Comparison of ENCODE assay signal across 8 mouse cellular contexts in genomic region chr3:100440009-100440408, GRCm38 (mm10). TPM values are rescaled to one million over a fixed set of nuclear protein-coding genes. Genes with fewer than 3 reads are reported as not detected.
DNase-seq lines count a peak whose midpoint lies in the region; ATAC-seq and TF ChIP-seq lines count a peak whose summit lies in the region.

No protein-coding gene starts in this region.

- no peaks in the 10 kb centered on the region for H3K9me3 ChIP-seq in intestine, embryonic 15.5 days
- no peaks in the 10 kb centered on the region for H3K9me3 ChIP-seq in intestine, embryonic 16.5 days (ENCODE audit: control insufficient read depth, low read length)
- no peaks in the 10 kb centered on the region for H3K9me3 ChIP-seq in MEL (replicated peaks; ENCODE audit: insufficient read depth, low read length)

- DNase-seq in MEL (ENCODE audit: low read depth, low spot score), result peak; percentile 41
- peak; percentile 21 for DNase-seq in lung, postnatal 14 days
- DNase-seq in gastrocnemius, postnatal 36 days, result no peak
- DNase-seq in cerebellum, adult 9-10 months, result no peak
- no peak for DNase-seq in cerebellum, postnatal 36 days

- H3K9ac ChIP-seq in intestine, embryonic 15.5 days, result no peak overlapping the region
- H3K9ac ChIP-seq in intestine, embryonic 16.5 days (ENCODE audit: low read depth, low read length), result no peak overlapping the region
- H3K9ac ChIP-seq in MEL (ENCODE audit: control insufficient read depth, low read depth, low read length, poor library complexity, severe bottlenecking), result no peak overlapping the region

- TF ChIP-seq RAD21 in MEL (IDR thresholded peaks at IDR 0.05; ENCODE audit: low read depth, low read length), result no peak

- TF ChIP-seq POLR2A in MEL (IDR thresholded peaks at IDR 0.05; ENCODE audit: control insufficient read depth in 1 of 2, insufficient read depth in 1 of 2, low read depth in 1 of 2, low read length in 2 of 2, poor library complexity in 1 of 2), result no peak

- no peak for TF ChIP-seq CTCF in MEL (IDR thresholded peaks at IDR 0.05 in 2 of 3, conservative IDR thresholded peaks at IDR 0.05 in 1 of 3; ENCODE audit: control insufficient read depth in 1 of 3, insufficient read depth in 1 of 3, low read depth in 2 of 3, low read length in 3 of 3, poor library complexity in 1 of 3, severe bottlenecking in 1 of 3)

- peak; percentile 13; the same call in 1 of the 2 replicates for ATAC-seq in intestine, embryonic 15.5 days
- no peak for ATAC-seq in intestine, embryonic 16.5 days
- ATAC-seq in common myeloid progenitor, adult 5-6 weeks (replicated peaks; ENCODE audit: low read depth, poor library complexity, severe bottlenecking), result peak; percentile 4; the same call in 1 of the 2 replicates

- H3K27ac ChIP-seq in intestine, embryonic 15.5 days, result no peak overlapping the region
- H3K27ac ChIP-seq in intestine, embryonic 16.5 days (ENCODE audit: low read length), result no peak overlapping the region
- 0 out of 2 replicates have a peak overlapping the region, but pooled peaks have one; percentile 92 for H3K27ac ChIP-seq in MEL (ENCODE audit: control insufficient read depth, low read depth, low read length)

- no peak overlapping the region for H3K4me2 ChIP-seq in intestine, embryonic 15.5 days (replicated peaks)
- no peak overlapping the region for H3K4me2 ChIP-seq in intestine, embryonic 16.5 days (ENCODE audit: low read depth, low read length)

- 37% methylated on average over 6 of the region's 6 CpGs for WGBS in intestine, embryonic 15.5 days
- WGBS in intestine, embryonic 16.5 days, result 46% methylated on average over 6 of the region's 6 CpGs

- H3K4me1 ChIP-seq in intestine, embryonic 15.5 days (replicated peaks), result 0 out of 2 replicates have a peak, but pooled peaks cover 2% of the 10 kb centered on the region
- peaks cover 2% of the 10 kb centered on the region; the same call in 1 of the 2 replicates for H3K4me1 ChIP-seq in intestine, embryonic 16.5 days (ENCODE audit: control insufficient read depth, insufficient read depth, low read length)
- H3K4me1 ChIP-seq in MEL (ENCODE audit: control insufficient read depth in 1 of 2, insufficient read depth in 2 of 2, low read length in 2 of 2), result peaks cover 31 to 41% of the 10 kb centered on the region in 2 experiments

- H3K4me3 ChIP-seq in intestine, embryonic 15.5 days (replicated peaks), result no peak overlapping the region
- no peak overlapping the region for H3K4me3 ChIP-seq in intestine, embryonic 16.5 days (ENCODE audit: low read length)
- H3K4me3 ChIP-seq in MEL (ENCODE audit: control insufficient read depth in 1 of 2, insufficient read depth in 1 of 2, low read depth in 2 of 2, low read length in 2 of 2), result no peak overlapping the region

- no peaks in the 10 kb centered on the region for H3K79me2 ChIP-seq in MEL (ENCODE audit: control insufficient read depth, insufficient read depth, low read length, poor library complexity)

- intact Hi-C loops in gastrocnemius, postnatal 36 days (cut with DNase I), result no loop called here

- no peaks in the 10 kb centered on the region for H3K27me3 ChIP-seq in intestine, embryonic 15.5 days (replicated peaks)
- no peaks in the 10 kb centered on the region for H3K27me3 ChIP-seq in intestine, embryonic 16.5 days (replicated peaks; ENCODE audit: control insufficient read depth, insufficient read depth, low read length)
- H3K27me3 ChIP-seq in MEL (ENCODE audit: control insufficient read depth in 1 of 2, insufficient read depth in 2 of 2, low read length in 2 of 2), result no peaks in the 10 kb centered on the region

- H3K36me3 ChIP-seq in intestine, embryonic 15.5 days, result no peaks in the 10 kb centered on the region
- no peaks in the 10 kb centered on the region for H3K36me3 ChIP-seq in intestine, embryonic 16.5 days (ENCODE audit: control insufficient read depth, insufficient read depth, low read length)
- H3K36me3 ChIP-seq in MEL (ENCODE audit: control insufficient read depth in 1 of 2, insufficient read depth in 2 of 2, low read length in 2 of 2), result peaks cover 0 to 38% of the 10 kb centered on the region in 2 experiments; a peak in 2 of 4 replicates

- TF ChIP-seq EP300 in MEL (IDR thresholded peaks at IDR 0.05; ENCODE audit: low read depth in 1 of 2, low read length in 2 of 2), result no peak

TF ChIP-seq in MEL, 35 proteins besides CTCF, POLR2A, EP300 and RAD21:
- TF ChIP-seq SIN3A (IDR thresholded peaks at IDR 0.05; ENCODE audit: low read length) (no peak), ZC3H11A (IDR thresholded peaks at IDR 0.05; ENCODE audit: low read depth, low read length) (no peak), GABPA (IDR thresholded peaks at IDR 0.05; ENCODE audit: low read depth, low read length) (no peak), MEF2A (IDR thresholded peaks at IDR 0.05; ENCODE audit: extremely low read depth, insufficient replicate concordance, low read depth, low read length, poor library complexity, severe bottlenecking) (no peak), CHD1 (IDR thresholded peaks at IDR 0.05; ENCODE audit: low read depth, low read length) (no peak), MYB (IDR thresholded peaks at IDR 0.05; ENCODE audit: low read depth, low read length) (no peak), HCFC1 (IDR thresholded peaks at IDR 0.05; ENCODE audit: low read depth, low read length) (no peak), KAT2A (conservative IDR thresholded peaks at IDR 0.05; ENCODE audit: low read depth, low read length) (no peak), ZKSCAN1 (IDR thresholded peaks at IDR 0.05; ENCODE audit: low read depth, low read length) (no peak), MAFK (IDR thresholded peaks at IDR 0.05; ENCODE audit: borderline replicate concordance, low read depth, low read length) (no peak), MAZ (IDR thresholded peaks at IDR 0.05; ENCODE audit: low read depth, low read length) (no peak), ZMIZ1 (IDR thresholded peaks at IDR 0.05; ENCODE audit: low read depth, low read length) (no peak), BHLHE40 (IDR thresholded peaks at IDR 0.05; ENCODE audit: borderline replicate concordance, low read depth, low read length) (no peak), RCOR1 (IDR thresholded peaks at IDR 0.05; ENCODE audit: low read depth, low read length) (no peak), POLR2AphosphoS2 (IDR thresholded peaks at IDR 0.05; ENCODE audit: low read length) (no peak)
TF ChIP-seq in MEL: peak in this region for 0.

RNA-seq across cellular contexts. Expression of gene Tent5c, which starts 49.1 kb away (rescaled TPM):
- polyA plus RNA-seq in intestine, embryonic 15.5 days (2015; fragmentation: Nextera tagmentation; extraction: Ambion mirVana), result 11.1 and 15.8 TPM in 2 replicates
- polyA plus RNA-seq in intestine, embryonic 16.5 days (2015; fragmentation: Nextera tagmentation; extraction: Ambion mirVana), result 8.9 and 9.9 TPM in 2 replicates
- total RNA-seq in MEL (2012; rRNA removed), result 2.0 and 3.5 TPM in 2 replicates
- polyA plus RNA-seq in MEL (2012; ENCODE audit: insufficient read depth in 1 of 2, insufficient read length in 2 of 2, low read depth in 1 of 2, low replicate concordance in 2 of 2, missing spikeins in 1 of 2), result 1 to 10 TPM in 1 of 2 experiments, not detected in 1; 3.6 TPM
- 2.9 and 4.2 TPM in 2 replicates for total RNA-seq in common myeloid progenitor, adult 5-6 weeks (2017)
- total RNA-seq in gastrocnemius, postnatal 36 days (2021), result 1 to 10 TPM; 1.4 to 1.8 TPM

Comparison
In these comparisons a context has a peak if more than half of its experiments do, and no peak if none do; other contexts are left out.
1. DNase-seq: peak in MEL (single experiment) and lung, postnatal 14 days (single experiment); none in gastrocnemius, postnatal 36 days (0 of 2), cerebellum, adult 9-10 months (single experiment) and cerebellum, postnatal 36 days (0 of 2).